Mouse (Mus musculus) liver, adult 2 months (tissue): ENCODE results near the gene Flnb. TPM values are rescaled to one million over a fixed set of nuclear protein-coding genes. Genes with fewer than 3 reads are reported as not detected.

Experiments
- DNase-seq: peaks from one replicate; pipeline ENCODE4 v3.0.0-alpha.2; 2011; ENCODE audit warnings: low read depth, low spot score; ENCODE audit errors: extremely low read depth
- H3K27ac ChIP-seq: fragments of 200-500 bp; replicated peaks from 2 replicates; pipeline ENCODE4 v1.5.1; 2012; ENCODE audit warnings: low read depth, mild to moderate bottlenecking, control low read depth, inconsistent platforms, low read length; ENCODE audit not compliant: insufficient read depth
- H3K27me3 ChIP-seq: fragments of 200-500 bp; 2 replicates; pipeline ENCODE4 v1.6.1; 2012; ENCODE audit warnings: mild to moderate bottlenecking, moderate library complexity, low read length, inconsistent platforms; ENCODE audit not compliant: control insufficient read depth, insufficient read depth
- H3K36me3 ChIP-seq: fragments of 200-500 bp; 2 replicates; pipeline ENCODE4 v1.6.1; 2012; ENCODE audit warnings: low read length, inconsistent platforms; ENCODE audit not compliant: control insufficient read depth, insufficient read depth
- H3K4me1 ChIP-seq: fragments of 200-500 bp; 2 replicates; pipeline ENCODE4 v1.6.1; 2011; ENCODE audit warnings: low read length; ENCODE audit not compliant: control insufficient read depth, insufficient read depth
- H3K4me3 ChIP-seq: fragments of 200-500 bp; 2 replicates; pipeline ENCODE4 v1.5.1; 2011; ENCODE audit warnings: low read depth, mild to moderate bottlenecking, control low read depth, low read length, moderate library complexity; ENCODE audit not compliant: insufficient read depth
- H3K79me2 ChIP-seq: fragments of 200-500 bp; 2 replicates; pipeline ENCODE4 v1.6.1; 2012; ENCODE audit warnings: inconsistent platforms, mild to moderate bottlenecking, low read length, moderate library complexity; ENCODE audit not compliant: control insufficient read depth, insufficient read depth
- H3K9ac ChIP-seq: fragments of 200-500 bp; 2 replicates; pipeline ENCODE4 v1.6.1; 2012; ENCODE audit warnings: low read depth, mild to moderate bottlenecking, control low read depth, inconsistent platforms, low read length
- CTCF ChIP-seq: fragments of 200-500 bp; IDR thresholded peaks from 2 replicates; pipeline ENCODE4 v1.5.1; 2011; ENCODE audit warnings: low read depth, low read length, control low read depth
- POLR2A ChIP-seq: fragments of 200-500 bp; IDR thresholded peaks from 2 replicates; pipeline ENCODE4 v1.6.1; 2011; ENCODE audit warnings: low read length, control low read depth; ENCODE audit not compliant: insufficient read depth; ENCODE audit errors: extremely low read depth
- WGBS: fragments of 180-500 bp; shearing (Covaris S2); methylation state at CpG from one replicate; pipeline ENCODE4 v1.1.7; 2018; 5-methylcytosine and 5-hydroxymethylcytosine counted together
- polyA plus RNA-seq: library from polyadenylated mRNA; depleted of rRNA; stranded (reverse); fragments of >200 nt; gene quantifications from 2 replicates; pipeline ENCODE4 v1.2.3, GENCODE M21; 2012
- total RNA-seq: library from RNA; depleted of rRNA; stranded (reverse); fragments of >200 nt; gene quantifications from 2 replicates; pipeline ENCODE4 v1.2.3, GENCODE M21; 2014

The Flnb gene
- total and polyA plus RNA-seq, 2 experiments: 15.9 to 27.8 TPM

- Histone ChIP-seq H3K27me3 (no peaks in the 10 kb centered on the region), H3K36me3 (peaks cover 66% of the 10 kb centered on the region), H3K79me2 (no peaks in the 10 kb centered on the region), H3K27ac (no peak overlapping the region), H3K4me1 (no peaks in the 10 kb centered on the region), H3K9ac (no peak overlapping the region), H3K4me3 (no peak overlapping the region)
- no peak for DNase-seq
- WGBS: 96% methylated on average over 9 of the region's 9 CpGs
- TF ChIP-seq CTCF (no peak), POLR2A (no peak)
Measured at GRCm38 (mm10) chr14:7885540-7885939, 67.8 kb downstream of the Flnb start.

GRCm38 (mm10) chr14:7886008-7886407, 68.3 kb downstream of the Flnb start:
- 66% methylated on average over 6 of the region's 6 CpGs for WGBS
- Histone ChIP-seq H3K4me3 (no peak overlapping the region), H3K27ac (no peak overlapping the region), H3K4me1 (no peaks in the 10 kb centered on the region), H3K79me2 (no peaks in the 10 kb centered on the region), H3K36me3 (peaks cover 70% of the 10 kb centered on the region), H3K27me3 (no peaks in the 10 kb centered on the region), H3K9ac (no peak overlapping the region)
- no peak for DNase-seq
- TF ChIP-seq POLR2A (no peak), CTCF (no peak)

- Histone ChIP-seq H3K27ac (no peak overlapping the region), H3K27me3 (no peaks in the 10 kb centered on the region), H3K4me3 (no peak overlapping the region), H3K36me3 (peaks cover 67% of the 10 kb centered on the region), H3K4me1 (no peaks in the 10 kb centered on the region), H3K79me2 (no peaks in the 10 kb centered on the region), H3K9ac (no peak overlapping the region)
- WGBS: 95% methylated on average over 7 of the region's 7 CpGs
- DNase-seq: no peak
- TF ChIP-seq CTCF (no peak), POLR2A (no peak)
Measured at GRCm38 (mm10) chr14:7887171-7887570, 69.4 kb downstream of the Flnb start.

GRCm38 (mm10) chr14:7888294-7888693, 70.5 kb downstream of the Flnb start:
- peaks cover 71% of the 10 kb centered on the region for H3K36me3 ChIP-seq
- no peak overlapping the region for H3K27ac ChIP-seq
- no peak for TF ChIP-seq POLR2A
- TF ChIP-seq CTCF: no peak
- no peaks in the 10 kb centered on the region for H3K4me1 ChIP-seq
- DNase-seq: no peak
- H3K4me3 ChIP-seq: no peak overlapping the region
- H3K27me3 ChIP-seq: no peaks in the 10 kb centered on the region
- no peaks in the 10 kb centered on the region for H3K79me2 ChIP-seq
- 96% methylated on average over 6 of the region's 6 CpGs for WGBS
- H3K9ac ChIP-seq: no peak overlapping the region

- H3K4me3 ChIP-seq: no peak overlapping the region
- H3K27me3 ChIP-seq: no peaks in the 10 kb centered on the region
- no peak overlapping the region for H3K9ac ChIP-seq
- peaks cover 73% of the 10 kb centered on the region for H3K36me3 ChIP-seq
- no peak for DNase-seq
- H3K27ac ChIP-seq: no peak overlapping the region
- H3K4me1 ChIP-seq: no peaks in the 10 kb centered on the region
- no peak for TF ChIP-seq POLR2A
- TF ChIP-seq CTCF: no peak
- 88% methylated on average over 11 of the region's 11 CpGs for WGBS
- H3K79me2 ChIP-seq: no peaks in the 10 kb centered on the region
Measured at GRCm38 (mm10) chr14:7888811-7889651, 71.3 kb downstream of the Flnb start.

- no peak overlapping the region for H3K4me3 ChIP-seq
- 86% methylated on average over 9 of the region's 9 CpGs for WGBS
- H3K9ac ChIP-seq: no peak overlapping the region
- TF ChIP-seq POLR2A (no peak), CTCF (no peak)
- DNase-seq: no peak
- H3K36me3 ChIP-seq: peaks cover 76% of the 10 kb centered on the region
- no peak overlapping the region for H3K27ac ChIP-seq
- no peaks in the 10 kb centered on the region for H3K27me3 ChIP-seq
- H3K4me1 ChIP-seq: no peaks in the 10 kb centered on the region
- H3K79me2 ChIP-seq: peaks cover 2% of the 10 kb centered on the region; the same call in 1 of the 2 replicates
Measured at GRCm38 (mm10) chr14:7889834-7890233, 72.1 kb downstream of the Flnb start.
